Comparison of ENCODE assay signal across 30 mouse cellular contexts in the genomic region with DNA sequence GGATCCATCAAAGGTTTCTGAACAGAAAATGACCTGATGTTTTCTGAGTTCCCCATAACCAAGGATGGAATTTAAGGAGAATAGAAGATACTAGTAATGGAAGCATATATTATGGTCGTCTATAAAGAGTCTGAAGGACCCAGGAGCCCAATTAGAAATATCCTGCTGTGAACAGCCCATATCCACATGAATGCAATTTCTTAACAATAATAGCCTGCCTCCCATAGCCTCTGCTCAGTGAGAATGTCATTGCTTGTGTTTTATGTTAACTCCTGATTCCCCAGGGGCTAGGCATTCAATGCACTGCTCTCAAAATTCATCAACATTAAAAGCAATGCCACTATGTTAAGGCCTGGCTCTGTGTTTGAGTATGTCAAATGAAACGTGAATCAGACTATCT. TPM values are rescaled to one million over a fixed set of nuclear protein-coding genes. Genes with fewer than 3 reads are reported as not detected.
DNase-seq lines count a peak whose midpoint lies in the region; ATAC-seq and TF ChIP-seq lines count a peak whose summit lies in the region.
"Had no signal": no experiment of that assay in that cellular context is flagged by ENCODE, and none has a peak within 500 bp of the region (broad histone marks: within the 10 kb centered on the region; RNA-seq: fewer than 3 reads in every experiment).

No protein-coding gene starts in this region.

- no peak overlapping the region for H3K9ac ChIP-seq in forebrain, embryonic 15.5 days (replicated peaks)
- no peak overlapping the region for H3K9ac ChIP-seq in forebrain, postnatal 0 days
- no peak overlapping the region for H3K9ac ChIP-seq in midbrain, embryonic 13.5 days (replicated peaks)
- no peak overlapping the region for H3K9ac ChIP-seq in midbrain, embryonic 16.5 days (ENCODE audit: low read depth, low read length)
- H3K9ac ChIP-seq: embryonic facial prominence, embryonic 12.5 days; heart, embryonic 15.5 days; hindbrain, embryonic 14.5 days; limb, embryonic 12.5 days; liver, embryonic 15.5 days; lung, embryonic 14.5 days had no signal

- no peak overlapping the region for H3K4me3 ChIP-seq in forebrain, embryonic 15.5 days
- H3K4me3 ChIP-seq in forebrain, postnatal 0 days (ENCODE audit: low read depth, low read length), result no peak overlapping the region
- H3K4me3 ChIP-seq in midbrain, embryonic 13.5 days (replicated peaks), result no peak overlapping the region
- no peak overlapping the region for H3K4me3 ChIP-seq in midbrain, embryonic 16.5 days (ENCODE audit: low read depth, low read length)
- H3K4me3 ChIP-seq: embryonic facial prominence, embryonic 12.5 days; heart, embryonic 10.5 days; heart, embryonic 15.5 days; layer of hippocampus, adult 2 months; left cerebral cortex, adult 2 months; limb, embryonic 12.5 days; liver, embryonic 15.5 days had no signal

- no peak overlapping the region for H3K4me2 ChIP-seq in forebrain, embryonic 15.5 days (replicated peaks)
- no peak overlapping the region for H3K4me2 ChIP-seq in forebrain, postnatal 0 days (ENCODE audit: low read depth)
- H3K4me2 ChIP-seq in midbrain, embryonic 13.5 days (replicated peaks), result no peak overlapping the region
- no peak overlapping the region for H3K4me2 ChIP-seq in midbrain, embryonic 16.5 days (ENCODE audit: low read length)
- H3K4me2 ChIP-seq: embryonic facial prominence, embryonic 12.5 days; heart, embryonic 15.5 days; hindbrain, embryonic 14.5 days; limb, embryonic 12.5 days; liver, embryonic 15.5 days; lung, embryonic 14.5 days; midbrain, embryonic 11.5 days had no signal

- H3K9me3 ChIP-seq in forebrain, embryonic 15.5 days, result no peaks in the 10 kb centered on the region
- no peaks in the 10 kb centered on the region for H3K9me3 ChIP-seq in forebrain, postnatal 0 days (ENCODE audit: low read length)
- H3K9me3 ChIP-seq in midbrain, embryonic 13.5 days, result no peaks in the 10 kb centered on the region
- no peaks in the 10 kb centered on the region for H3K9me3 ChIP-seq in midbrain, embryonic 16.5 days (replicated peaks; ENCODE audit: control insufficient read depth, low read length, poor library complexity, severe bottlenecking)
- H3K9me3 ChIP-seq: embryonic facial prominence, embryonic 12.5 days; heart, embryonic 10.5 days; heart, embryonic 15.5 days; limb, embryonic 12.5 days; liver, embryonic 15.5 days had no signal

- DNase-seq in embryo, embryonic 11 days, result peak; percentile 24
- no peak for DNase-seq in embryo, embryonic 10.5 days (ENCODE audit: low spot score)
- DNase-seq in forebrain, postnatal 0 days, result no peak
- peak; percentile 70 for DNase-seq in brain, embryonic 14.5 days (ENCODE audit: low read depth)
- DNase-seq: adrenal gland, adult 2 months; adrenal gland, postnatal 36 days; cerebellum, adult 2 months; cerebellum, postnatal 14 days; gastrocnemius, postnatal 14 days; kidney, adult 2 months; kidney, postnatal 36 days; lung, embryonic 14.5 days; lung, postnatal 14 days; right cerebral cortex, adult 18-20 months; spleen, adult 18-20 months; thymus, postnatal 14 days had no signal

- no peaks in the 10 kb centered on the region for H3K27me3 ChIP-seq in forebrain, embryonic 15.5 days
- no peaks in the 10 kb centered on the region for H3K27me3 ChIP-seq in forebrain, postnatal 0 days (ENCODE audit: insufficient read depth, low read length)
- no peaks in the 10 kb centered on the region for H3K27me3 ChIP-seq in midbrain, embryonic 13.5 days
- H3K27me3 ChIP-seq in midbrain, embryonic 16.5 days (ENCODE audit: control insufficient read depth, insufficient read depth, low read depth, low read length), result no peaks in the 10 kb centered on the region
- H3K27me3 ChIP-seq: CH12.LX; embryonic facial prominence, embryonic 12.5 days; heart, embryonic 15.5 days; limb, embryonic 12.5 days; liver, embryonic 15.5 days had no signal

- no peak for TF ChIP-seq POLR2A in brain, embryonic 14.5 days (IDR thresholded peaks at IDR 0.05; ENCODE audit: borderline replicate concordance, extremely low read depth, insufficient read depth, insufficient read length, poor library complexity, severe bottlenecking)

- ATAC-seq in forebrain, embryonic 15.5 days (replicated peaks), result 0 out of 2 replicates have a peak, but pooled peaks have one; percentile 18
- no peak for ATAC-seq in forebrain, postnatal 0 days
- peak; percentile 59; the same call in 1 of the 2 replicates for ATAC-seq in midbrain, embryonic 13.5 days
- ATAC-seq in midbrain, embryonic 16.5 days, result no peak
- ATAC-seq: activated CD4-positive, CD25-positive, alpha-beta regulatory T cell, adult 4 months had no signal

- WGBS in forebrain, embryonic 15.5 days, result 10% methylated on average over 2 of the region's 2 CpGs
- WGBS in forebrain, postnatal 0 days, result 17% methylated on average over 2 of the region's 2 CpGs
- WGBS in midbrain, embryonic 13.5 days, result 37% methylated on average over 2 of the region's 2 CpGs
- 24% methylated on average over 2 of the region's 2 CpGs for WGBS in midbrain, embryonic 16.5 days

- no peak for TF ChIP-seq CTCF in forebrain, postnatal 0 days (IDR thresholded peaks at IDR 0.05; ENCODE audit: low read depth)
- no peak for TF ChIP-seq CTCF in brain, embryonic 14.5 days (IDR thresholded peaks at IDR 0.05; ENCODE audit: borderline replicate concordance, extremely low read depth, insufficient read depth, insufficient read length)

- no peak overlapping the region for H3K27ac ChIP-seq in forebrain, embryonic 15.5 days (replicated peaks)
- no peak overlapping the region for H3K27ac ChIP-seq in forebrain, postnatal 0 days (ENCODE audit: low read depth, low read length)
- 0 out of 2 replicates have a peak overlapping the region, but pooled peaks have one; percentile 7 for H3K27ac ChIP-seq in midbrain, embryonic 13.5 days
- H3K27ac ChIP-seq in midbrain, embryonic 16.5 days (ENCODE audit: low read length), result no peak overlapping the region
- H3K27ac ChIP-seq: embryonic facial prominence, embryonic 12.5 days; heart, embryonic 10.5 days; heart, embryonic 15.5 days; hindbrain, embryonic 14.5 days; layer of hippocampus, adult 2 months; left cerebral cortex, adult 2 months; limb, embryonic 12.5 days; liver, embryonic 15.5 days had no signal

- 0 out of 2 replicates have a peak, but pooled peaks cover 4% of the 10 kb centered on the region for H3K4me1 ChIP-seq in forebrain, embryonic 15.5 days
- no peaks in the 10 kb centered on the region for H3K4me1 ChIP-seq in forebrain, postnatal 0 days (ENCODE audit: insufficient read depth)
- 0 out of 2 replicates have a peak, but pooled peaks cover 12% of the 10 kb centered on the region for H3K4me1 ChIP-seq in midbrain, embryonic 13.5 days (replicated peaks)
- no peaks in the 10 kb centered on the region for H3K4me1 ChIP-seq in midbrain, embryonic 16.5 days (ENCODE audit: control insufficient read depth, insufficient read depth, low read length)
- H3K4me1 ChIP-seq: embryonic facial prominence, embryonic 12.5 days; limb, embryonic 12.5 days had no signal

- H3K36me3 ChIP-seq in forebrain, embryonic 15.5 days, result peaks cover 4% of the 10 kb centered on the region; the same call in 1 of the 2 replicates
- 0 out of 2 replicates have a peak, but pooled peaks cover 5% of the 10 kb centered on the region for H3K36me3 ChIP-seq in forebrain, postnatal 0 days (ENCODE audit: insufficient read depth)
- H3K36me3 ChIP-seq in midbrain, embryonic 13.5 days, result peaks cover 12% of the 10 kb centered on the region
- H3K36me3 ChIP-seq in midbrain, embryonic 16.5 days (ENCODE audit: control insufficient read depth, insufficient read depth, low read length), result peaks cover 4% of the 10 kb centered on the region
- H3K36me3 ChIP-seq: heart, embryonic 15.5 days; liver, embryonic 15.5 days had no signal

RNA-seq across cellular contexts. Expression of gene Atp1b1, which starts 49.5 kb away (rescaled TPM):
- polyA plus RNA-seq in forebrain, embryonic 15.5 days (2015; fragmentation: Nextera tagmentation; extraction: Ambion mirVana), result 80.3 and 102 TPM in 2 replicates
- total RNA-seq in forebrain, postnatal 0 days (2014; rRNA removed), result 200 and 226 TPM in 2 replicates
- polyA plus RNA-seq in forebrain, postnatal 0 days (2015; fragmentation: Nextera tagmentation; extraction: Ambion mirVana), result 313 and 432 TPM in 2 replicates
- 90.1 and 91.0 TPM in 2 replicates for polyA plus RNA-seq in midbrain, embryonic 13.5 days (2015; fragmentation: Nextera tagmentation; extraction: Ambion mirVana)
- polyA plus RNA-seq in midbrain, embryonic 16.5 days (2015; fragmentation: Nextera tagmentation; extraction: Ambion mirVana), result 238 and 311 TPM in 2 replicates
- 78.0 and 126 TPM in 2 replicates for polyA plus RNA-seq in brain, embryonic 14.5 days (2012; rRNA removed)

Comparison
In these comparisons a context has a peak if more than half of its experiments do, and no peak if none do; other contexts are left out.
1. DNase-seq: peak in embryo, embryonic 11 days (single experiment) and brain, embryonic 14.5 days (single experiment); none in embryo, embryonic 10.5 days (single experiment) and forebrain, postnatal 0 days (single experiment).
2. ATAC-seq: peak in forebrain, embryonic 15.5 days (single experiment) and midbrain, embryonic 13.5 days (single experiment); none in forebrain, postnatal 0 days (single experiment) and midbrain, embryonic 16.5 days (single experiment).